Mouse (Mus musculus): ENCODE measurements around the gene Ywhae. TPM values are rescaled to one million over a fixed set of nuclear protein-coding genes. Genes with fewer than 3 reads are reported as not detected.

Gene Ywhae
- polyA plus RNA-seq, 1 experiment = 56.7 TPM

DNA sequence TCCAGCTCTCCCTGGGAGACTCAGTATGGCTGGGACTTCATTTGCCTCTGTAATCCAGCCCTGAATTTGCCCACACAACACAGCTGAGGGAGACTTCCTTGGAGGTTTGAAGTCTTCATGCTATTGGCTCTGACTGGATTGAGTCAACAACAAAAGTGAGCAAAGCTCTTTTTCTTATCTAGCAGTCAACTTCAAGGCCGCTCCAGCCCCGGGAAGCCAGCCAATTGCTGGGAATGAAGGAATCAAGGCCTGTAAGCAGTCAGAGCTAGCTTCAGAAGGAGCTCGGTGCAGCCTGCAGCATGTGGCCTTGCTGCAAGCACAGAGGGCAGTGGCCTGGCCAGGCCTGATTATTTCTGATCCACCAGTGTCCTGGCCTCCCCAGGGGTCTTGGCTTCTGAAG is 79.2 kb downstream of the Ywhae start:
- WGBS = 87% methylated on average over 3 of the region's 3 CpGs
- no peak for DNase-seq (ENCODE audit: low read depth in 1 of 2, low spot score in 2 of 2)
- Histone ChIP-seq H3K27ac (ENCODE audit: insufficient read depth, low read length) (no peak overlapping the region; the same call in 1 of the 2 replicates), H3K4me3 (ENCODE audit: extremely low read depth, insufficient read depth, insufficient read length) (no peak overlapping the region), H3K27me3 (ENCODE audit: control insufficient read depth, insufficient read depth, low read length) (no peaks in the 10 kb centered on the region), H3K36me3 (ENCODE audit: control insufficient read depth, insufficient read depth, low read length) (no peaks in the 10 kb centered on the region), H3K4me1 (ENCODE audit: control insufficient read depth, insufficient read depth, insufficient read length) (no peaks in the 10 kb centered on the region)
- TF ChIP-seq POLR2A (IDR thresholded peaks at IDR 0.05; ENCODE audit: low read depth, low read length) (no peak), CTCF (IDR thresholded peaks at IDR 0.05; ENCODE audit: extremely low read depth, insufficient read depth, insufficient read length, insufficient replicate concordance) (no peak)

DNA sequence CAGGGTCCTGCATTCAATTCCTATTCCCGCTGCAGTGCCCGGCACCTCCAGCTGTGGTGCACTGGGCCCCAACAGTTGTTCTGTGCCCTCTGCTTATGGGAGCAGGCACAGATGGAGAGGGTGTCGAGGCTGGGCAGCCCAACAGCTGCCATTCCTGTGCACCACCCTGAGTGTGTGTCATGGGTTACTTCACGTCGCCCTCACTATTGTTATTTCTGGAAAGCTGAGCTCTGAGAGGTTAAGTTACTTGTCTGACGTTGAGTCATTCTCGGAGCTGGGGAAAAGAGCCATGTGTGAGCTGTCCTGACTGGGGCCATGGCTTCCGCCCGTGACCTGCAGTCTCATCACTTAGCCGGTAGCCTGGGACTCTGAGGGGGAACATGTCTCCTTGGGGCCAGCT is 80.4 kb downstream of the Ywhae start:
- H3K27me3 ChIP-seq (ENCODE audit: control insufficient read depth, insufficient read depth, low read length) = no peaks in the 10 kb centered on the region
- no peak overlapping the region for H3K27ac ChIP-seq (ENCODE audit: insufficient read depth, low read length)
- no peaks in the 10 kb centered on the region for H3K4me1 ChIP-seq (ENCODE audit: control insufficient read depth, insufficient read depth, insufficient read length)
- no peak overlapping the region for H3K4me3 ChIP-seq (ENCODE audit: extremely low read depth, insufficient read depth, insufficient read length)
- no peaks in the 10 kb centered on the region for H3K36me3 ChIP-seq (ENCODE audit: control insufficient read depth, insufficient read depth, low read length)
- TF ChIP-seq POLR2A (IDR thresholded peaks at IDR 0.05; ENCODE audit: low read depth, low read length) (no peak), CTCF (IDR thresholded peaks at IDR 0.05; ENCODE audit: extremely low read depth, insufficient read depth, insufficient read length, insufficient replicate concordance) (no peak)
- DNase-seq (ENCODE audit: low read depth in 1 of 2, low spot score in 2 of 2) = no peak
- 80% methylated on average over 10 of the region's 10 CpGs for WGBS

Other genes with a start within 250 kb of the Ywhae start
- gene Prpf8, start 246.1 kb upstream of the Ywhae start, polyA plus RNA-seq (2012; rRNA removed) = 64.2 and 72.8 TPM in 2 replicates
- 1.1 and 1.6 TPM in 2 replicates for gene Rilp, start 222.8 kb upstream of the Ywhae start, polyA plus RNA-seq (2012; rRNA removed)
- gene Scarf1, start 219.3 kb upstream of the Ywhae start, polyA plus RNA-seq (2012; rRNA removed) = 11.5 and 13.5 TPM in 2 replicates
- 57.3 and 62.8 TPM in 2 replicates for gene Slc43a2, start 201.2 kb upstream of the Ywhae start, polyA plus RNA-seq (2012; rRNA removed)
- 51.7 and 54.1 TPM in 2 replicates for gene Pitpna, start 144.8 kb upstream of the Ywhae start, polyA plus RNA-seq (2012; rRNA removed)
- gene Inpp5k, start 101.9 kb upstream of the Ywhae start, polyA plus RNA-seq (2012; rRNA removed) = 56.9 and 65.0 TPM in 2 replicates
- gene Myo1c, start 82.4 kb upstream of the Ywhae start, polyA plus RNA-seq (2012; rRNA removed) = 130 and 157 TPM in 2 replicates
- 43.1 and 54.4 TPM in 2 replicates for gene Crk, start 53.6 kb upstream of the Ywhae start, polyA plus RNA-seq (2012; rRNA removed)
- gene Doc2b, start 63.2 kb downstream of the Ywhae start, polyA plus RNA-seq (2012; rRNA removed) = 0.02 and 0.05 TPM in 2 replicates
- gene Rph3al, start 205.6 kb downstream of the Ywhae start, polyA plus RNA-seq (2012; rRNA removed) = 3.8 and 5.5 TPM in 2 replicates

Data from spleen, adult 2 months (tissue).